Mouse (Mus musculus): Measurements from ENCODE around the gene Hist1h4a.

- no peak for TF ChIP-seq CTCF (IDR thresholded peaks at IDR 0.05; ENCODE audit: low read depth)
- TF ChIP-seq EP300 (IDR thresholded peaks at IDR 0.05; ENCODE audit: low read depth): peak; percentile 40; the same call in 1 of the 2 replicates
Measured at GRCm38 (mm10) chr13:23757211-23757773, 3.7 kb downstream of the Hist1h4a start.
